Mouse (Mus musculus) thymus, adult 2 months (tissue): Measurements from ENCODE around the gene Cdh3.

Experiments
- CTCF ChIP-seq: fragments of 200-500 bp; IDR thresholded peaks from 2 replicates; pipeline ENCODE4 v1.5.1; 2012; ENCODE audit warnings: mild to moderate bottlenecking, control low read depth, low read length, moderate library complexity, borderline replicate concordance; ENCODE audit not compliant: control insufficient read depth, poor library complexity, insufficient read depth; ENCODE audit errors: extremely low read depth
- POLR2A ChIP-seq: fragments of 200-500 bp; IDR thresholded peaks from 2 replicates; pipeline ENCODE4 v1.6.1; 2012; ENCODE audit warnings: mild to moderate bottlenecking, low read length, control low read depth, moderate library complexity; ENCODE audit not compliant: control insufficient read depth, poor library complexity, insufficient read depth; ENCODE audit errors: extremely low read depth

DNA sequence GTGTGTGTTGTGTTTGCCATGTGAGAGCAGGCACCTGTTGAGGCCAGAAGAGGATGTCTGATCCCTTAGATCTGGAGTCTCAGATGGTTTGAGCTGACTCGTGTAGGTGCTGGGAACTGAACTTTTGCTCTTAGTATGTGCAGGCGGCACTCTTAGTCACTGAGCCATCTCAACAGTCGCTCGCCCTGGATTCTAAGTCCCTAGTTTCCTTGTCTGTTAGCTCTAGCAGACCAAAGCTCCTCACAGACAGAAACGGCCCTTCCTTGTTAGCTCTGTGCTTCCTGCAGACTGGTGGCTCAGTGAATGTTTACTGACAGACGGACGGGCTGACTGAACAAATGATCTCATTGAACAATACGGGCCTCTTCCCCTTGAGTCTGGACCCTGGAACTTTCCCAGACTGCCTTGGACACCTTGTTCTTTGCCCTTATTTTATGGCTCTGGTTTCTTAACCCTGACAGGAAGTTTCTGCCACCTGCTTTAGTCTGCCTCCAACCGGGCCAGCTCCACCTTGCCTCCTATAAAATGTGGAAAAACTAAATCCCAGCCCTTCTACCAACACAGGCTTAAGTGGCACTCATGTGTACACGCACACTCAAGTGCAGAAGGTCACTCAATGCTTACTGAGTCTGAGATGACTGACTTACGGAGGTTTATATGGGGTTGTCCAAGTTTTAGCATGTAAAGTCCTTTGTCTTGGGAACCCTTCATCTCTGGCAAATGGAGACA lies 74.4 kb downstream of the Cdh3 start:
- TF ChIP-seq CTCF (no peak), POLR2A (no peak)
